Mouse (Mus musculus) kidney, embryonic 14.5 days (tissue): Measurements from ENCODE around the gene Unc13a. TPM values are rescaled to one million over a fixed set of nuclear protein-coding genes. Genes with fewer than 3 reads are reported as not detected.
A peak's percentile ranks its signal among the peaks of the same experiment; 100 is the strongest.

Experiments used
- ATAC-seq: fragments of 200-750 bp; cut with Nextera tagmentation; 2 replicates; pipeline ENCODE4 v1.8.0; 2017; ENCODE audit warnings: moderate number of reproducible peaks, mild to moderate bottlenecking, moderate TSS enrichment, moderate library complexity; ENCODE audit not compliant: low FRiP score, low TSS enrichment
- H3K27ac ChIP-seq: fragments of 300-500 bp; sonication (generic); 2 replicates; pipeline ENCODE4 v1.5.1; 2014; ENCODE audit warnings: low read depth, mild to moderate bottlenecking, low read length, moderate library complexity, mixed read lengths
- H3K27me3 ChIP-seq: fragments of 300-500 bp; sonication (generic); 2 replicates; pipeline ENCODE4 v1.6.1; 2014; ENCODE audit warnings: mild to moderate bottlenecking, low read length; ENCODE audit not compliant: control insufficient read depth, insufficient read depth
- H3K36me3 ChIP-seq: fragments of 300-500 bp; sonication (generic); 2 replicates; pipeline ENCODE4 v1.6.1; 2014; ENCODE audit warnings: low read length, mixed read lengths; ENCODE audit not compliant: control insufficient read depth, insufficient read depth
- H3K4me1 ChIP-seq: fragments of 300-500 bp; sonication (generic); 2 replicates; pipeline ENCODE4 v1.6.1; 2014; ENCODE audit warnings: low read length, mixed read lengths; ENCODE audit not compliant: control insufficient read depth, insufficient read depth
- H3K4me2 ChIP-seq: fragments of 300-500 bp; sonication (generic); replicated peaks from 2 replicates; pipeline ENCODE4 v1.6.1; 2014; ENCODE audit warnings: low read depth, mild to moderate bottlenecking, low read length
- H3K4me3 ChIP-seq: fragments of 300-500 bp; sonication (generic); 2 replicates; pipeline ENCODE4 v1.5.1; 2014; ENCODE audit warnings: mild to moderate bottlenecking, low read length
- H3K9ac ChIP-seq: fragments of 300-500 bp; sonication (generic); 2 replicates; pipeline ENCODE4 v1.6.1; 2014; ENCODE audit warnings: low read depth, mild to moderate bottlenecking, low read length, moderate library complexity
- H3K9me3 ChIP-seq: fragments of 300-500 bp; sonication (generic); 2 replicates; pipeline ENCODE4 v1.6.1; 2016; ENCODE audit warnings: low read length; ENCODE audit not compliant: control insufficient read depth
- WGBS: fragments of 180-500 bp; shearing (Covaris S2); extraction: QIAGEN DNeasy Blood & Tissue Kit; methylation state at CpG from one replicate; pipeline ENCODE4 v1.1.7; 2014; 5-methylcytosine and 5-hydroxymethylcytosine counted together
- polyA plus RNA-seq: library from polyadenylated mRNA; unstranded; fragments of >200 nt; fragmentation: Nextera tagmentation; extraction: Ambion mirVana; gene quantifications from 2 replicates; pipeline ENCODE4 v1.2.1, GENCODE M21; 2014

The Unc13a gene
- polyA plus RNA-seq, 1 experiment from 2014 or later: 0.50 TPM

DNA sequence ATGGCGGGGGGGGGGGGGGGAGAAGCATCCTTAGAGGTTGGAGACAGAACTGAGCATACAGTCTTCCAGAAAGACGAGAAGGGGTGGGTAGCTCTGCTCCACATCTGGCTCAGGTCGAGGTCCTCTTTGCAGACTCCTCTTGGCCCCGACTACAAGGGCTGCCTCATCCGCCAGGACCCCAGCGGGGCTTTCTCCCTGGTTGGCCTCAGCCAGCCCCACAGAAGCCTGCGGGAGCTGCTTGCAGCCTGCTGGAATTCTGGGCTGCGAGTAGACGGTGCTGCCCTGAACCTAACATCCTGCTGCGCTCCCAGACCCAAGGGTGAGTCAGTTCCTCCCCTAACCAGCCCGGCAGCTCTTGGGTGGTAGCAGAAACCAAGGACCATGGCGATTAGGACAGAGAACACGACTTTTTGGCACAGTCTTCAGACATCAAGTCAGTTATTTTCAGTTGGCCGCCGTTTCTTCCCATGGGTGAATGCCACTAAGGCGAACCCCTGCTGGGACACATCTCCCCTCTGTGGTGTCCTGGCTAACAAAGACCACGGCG is 9.9 kb upstream of the Unc13a start:
- Histone ChIP-seq H3K9ac (no peak overlapping the region), H3K27me3 (peaks cover 97% of the 10 kb centered on the region), H3K9me3 (no peaks in the 10 kb centered on the region), H3K4me1 (peaks cover 23% of the 10 kb centered on the region; the same call in 1 of the 2 replicates), H3K4me3 (no peak overlapping the region), H3K36me3 (no peaks in the 10 kb centered on the region), H3K4me2 (no peak overlapping the region), H3K27ac (no peak overlapping the region)
- ATAC-seq: no peak
- 8% methylated on average over 17 of the region's 18 CpGs for WGBS

DNA sequence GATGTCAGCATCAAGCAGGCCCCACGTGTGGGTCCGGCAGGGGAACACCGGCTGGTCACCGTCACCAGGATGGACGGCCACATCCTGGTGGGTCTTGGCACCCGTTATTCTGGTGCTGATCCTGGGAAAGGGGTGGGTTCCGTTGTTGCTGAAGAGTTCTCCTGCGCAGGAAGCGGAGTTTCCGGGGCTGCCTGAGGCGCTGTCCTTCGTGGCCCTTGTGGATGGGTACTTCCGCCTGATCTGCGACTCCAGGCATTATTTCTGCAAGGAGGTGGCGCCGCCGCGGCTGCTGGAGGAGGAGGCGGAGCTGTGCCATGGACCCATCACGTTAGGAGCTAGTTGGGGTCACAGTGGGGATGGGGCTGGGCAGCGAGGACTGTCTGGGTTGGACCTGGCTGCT is 8.9 kb upstream of the Unc13a start:
- Histone ChIP-seq H3K4me3 (no peak overlapping the region), H3K9ac (no peak overlapping the region), H3K9me3 (no peaks in the 10 kb centered on the region), H3K4me1 (peaks cover 21% of the 10 kb centered on the region; the same call in 1 of the 2 replicates), H3K4me2 (no peak overlapping the region), H3K36me3 (no peaks in the 10 kb centered on the region), H3K27me3 (peaks cover 94% of the 10 kb centered on the region), H3K27ac (no peak overlapping the region)
- no peak for ATAC-seq
- WGBS: 4% methylated on average over 21 of the region's 21 CpGs

DNA sequence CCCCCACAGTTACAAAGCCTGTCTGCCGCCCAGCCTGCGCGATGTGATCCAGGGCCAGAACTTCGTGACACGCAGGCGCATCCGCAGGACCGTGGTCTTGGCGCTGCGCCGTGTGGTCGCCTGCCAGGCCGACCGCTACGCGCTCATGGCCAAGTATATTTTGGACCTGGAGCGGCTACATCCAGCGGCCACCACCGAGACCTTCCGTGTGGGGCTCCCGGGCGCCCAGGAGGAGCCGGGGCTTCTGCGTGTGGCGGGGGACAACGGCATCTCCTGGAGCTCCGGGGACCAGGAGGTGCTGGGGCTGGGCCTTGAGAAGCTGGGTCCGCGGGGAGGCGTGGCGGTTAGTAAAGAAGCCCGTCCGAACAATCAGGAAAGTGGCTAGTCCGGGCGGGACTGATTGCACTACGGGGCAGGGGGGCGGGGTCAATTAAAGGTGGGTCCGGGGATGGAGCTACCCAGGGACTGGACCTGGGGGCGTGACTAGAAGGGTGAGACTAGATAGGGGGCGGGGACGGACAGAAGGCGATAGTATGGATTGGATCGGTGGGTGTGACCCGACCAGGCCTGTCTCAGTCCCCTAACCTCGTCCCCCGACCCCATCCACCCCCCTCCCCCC is 8.1 kb upstream of the Unc13a start:
- Histone ChIP-seq H3K9ac (no peak overlapping the region; the same call in 1 of the 2 replicates), H3K27me3 (peaks cover 90% of the 10 kb centered on the region), H3K4me3 (peak overlapping the region; percentile 28), H3K9me3 (no peaks in the 10 kb centered on the region), H3K36me3 (no peaks in the 10 kb centered on the region), H3K4me1 (peaks cover 21% of the 10 kb centered on the region; the same call in 1 of the 2 replicates), H3K27ac (no peak overlapping the region), H3K4me2 (peak overlapping the region; percentile 42)
- 3% methylated on average over 46 of the region's 46 CpGs for WGBS
- no peak for ATAC-seq

DNA sequence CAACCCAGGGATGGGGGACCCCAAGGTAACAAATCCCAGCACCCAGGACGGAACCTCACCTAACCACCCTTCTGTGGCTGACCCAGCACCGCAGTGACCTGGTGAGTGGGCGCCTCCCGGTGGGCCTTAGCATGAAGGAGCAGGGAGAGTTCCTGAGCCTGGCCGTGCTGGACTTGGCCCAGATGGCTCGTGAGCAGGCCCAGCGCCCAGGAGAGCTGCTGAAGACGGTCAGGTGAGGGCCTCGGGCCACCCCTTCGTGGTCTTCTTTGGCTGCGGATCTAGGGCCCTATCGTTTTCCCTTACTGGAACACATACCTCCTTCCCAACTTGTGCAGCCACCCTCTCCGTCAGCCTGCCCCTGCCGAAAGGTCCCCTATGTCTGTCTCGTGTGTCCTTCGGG is 7.6 kb upstream of the Unc13a start:
- 17% methylated on average over 16 of the region's 16 CpGs for WGBS
- no peaks in the 10 kb centered on the region for H3K36me3 ChIP-seq
- no peak overlapping the region for H3K27ac ChIP-seq
- H3K4me3 ChIP-seq: peak overlapping the region; percentile 28
- no peaks in the 10 kb centered on the region for H3K9me3 ChIP-seq
- peaks cover 85% of the 10 kb centered on the region for H3K27me3 ChIP-seq
- ATAC-seq: no peak
- no peak overlapping the region; the same call in 1 of the 2 replicates for H3K9ac ChIP-seq
- H3K4me2 ChIP-seq: peak overlapping the region; percentile 42; the same call in 1 of the 2 replicates
- peaks cover 21% of the 10 kb centered on the region; the same call in 1 of the 2 replicates for H3K4me1 ChIP-seq

DNA sequence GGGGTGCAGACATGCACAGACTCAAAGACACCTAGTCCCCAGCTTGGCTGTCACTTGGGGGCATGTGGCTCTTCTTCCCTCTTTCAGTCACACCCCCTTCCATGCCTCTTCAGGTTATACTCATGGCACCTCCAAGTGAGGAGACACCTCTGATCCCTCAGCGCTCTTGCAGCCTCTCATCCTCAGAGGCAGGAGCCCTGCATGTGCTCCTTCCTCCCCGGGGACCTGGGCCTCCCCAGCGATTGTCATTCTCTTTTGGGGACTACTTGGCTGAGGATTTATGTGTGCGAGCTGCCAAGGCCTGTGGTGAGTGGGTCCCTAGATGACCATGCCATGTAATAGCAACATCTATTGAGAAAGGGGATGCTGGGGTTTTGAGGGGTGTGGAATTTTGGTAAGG is 6.7 kb upstream of the Unc13a start:
- Histone ChIP-seq H3K9me3 (no peaks in the 10 kb centered on the region), H3K27ac (no peak overlapping the region), H3K27me3 (peaks cover 76% of the 10 kb centered on the region), H3K4me1 (peaks cover 21% of the 10 kb centered on the region; the same call in 1 of the 2 replicates), H3K4me3 (no peak overlapping the region), H3K9ac (no peak overlapping the region), H3K36me3 (no peaks in the 10 kb centered on the region), H3K4me2 (no peak overlapping the region)
- WGBS: 60% methylated on average over 4 of the region's 4 CpGs
- no peak for ATAC-seq

DNA sequence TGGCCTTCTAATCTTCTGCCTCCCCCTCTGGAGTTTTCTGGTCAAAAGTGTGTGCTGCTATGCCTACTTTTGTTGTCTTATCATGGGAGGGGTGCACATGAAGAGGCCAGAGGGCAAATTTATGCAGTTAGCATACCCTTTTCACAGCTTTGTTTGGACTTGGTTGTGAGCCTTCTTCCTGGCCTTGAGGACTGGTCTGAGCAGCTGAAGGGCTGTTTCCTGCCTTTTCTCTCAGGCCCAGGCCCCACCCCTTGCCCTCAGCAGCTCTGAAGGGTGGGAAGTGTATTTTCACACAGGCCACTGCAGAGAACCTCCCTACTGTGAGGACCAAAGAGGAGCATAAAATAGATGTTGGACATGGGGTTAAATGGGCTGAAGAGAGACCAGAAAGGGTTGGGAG is 6.0 kb upstream of the Unc13a start:
- H3K36me3 ChIP-seq: no peaks in the 10 kb centered on the region
- H3K4me1 ChIP-seq: peaks cover 21% of the 10 kb centered on the region; the same call in 1 of the 2 replicates
- peaks cover 69% of the 10 kb centered on the region for H3K27me3 ChIP-seq
- H3K4me2 ChIP-seq: no peak overlapping the region
- H3K4me3 ChIP-seq: no peak overlapping the region
- no peak for ATAC-seq
- no peak overlapping the region for H3K9ac ChIP-seq
- H3K9me3 ChIP-seq: no peaks in the 10 kb centered on the region
- H3K27ac ChIP-seq: no peak overlapping the region

DNA sequence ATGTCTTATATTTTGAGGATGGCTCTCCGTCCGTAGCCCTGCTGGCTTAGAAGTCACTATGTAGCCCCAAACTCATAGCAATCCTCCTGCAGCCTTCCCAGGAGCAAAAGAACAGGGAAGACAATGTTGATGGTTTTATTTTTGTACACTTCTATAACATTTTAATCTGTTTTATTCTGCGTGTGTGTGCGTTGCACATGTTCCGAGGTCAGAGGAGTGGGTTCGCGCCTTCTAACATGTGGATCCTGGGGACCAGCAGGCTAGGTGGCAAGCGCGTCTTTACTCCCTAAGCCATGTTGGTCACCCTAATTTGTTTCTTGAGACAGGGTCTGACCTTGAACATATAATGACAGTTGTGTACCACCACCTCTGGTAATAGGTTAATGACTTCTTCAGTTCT is 5.2 kb upstream of the Unc13a start:
- Histone ChIP-seq H3K27me3 (peaks cover 61% of the 10 kb centered on the region), H3K9me3 (no peaks in the 10 kb centered on the region), H3K4me2 (peak overlapping the region; percentile 94), H3K4me3 (peak overlapping the region; percentile 63), H3K36me3 (no peaks in the 10 kb centered on the region), H3K27ac (no peak overlapping the region), H3K9ac (peak overlapping the region; percentile 69), H3K4me1 (peaks cover 24% of the 10 kb centered on the region; the same call in 1 of the 2 replicates)
- 52% methylated on average over 9 of the region's 9 CpGs for WGBS
- no peak for ATAC-seq

DNA sequence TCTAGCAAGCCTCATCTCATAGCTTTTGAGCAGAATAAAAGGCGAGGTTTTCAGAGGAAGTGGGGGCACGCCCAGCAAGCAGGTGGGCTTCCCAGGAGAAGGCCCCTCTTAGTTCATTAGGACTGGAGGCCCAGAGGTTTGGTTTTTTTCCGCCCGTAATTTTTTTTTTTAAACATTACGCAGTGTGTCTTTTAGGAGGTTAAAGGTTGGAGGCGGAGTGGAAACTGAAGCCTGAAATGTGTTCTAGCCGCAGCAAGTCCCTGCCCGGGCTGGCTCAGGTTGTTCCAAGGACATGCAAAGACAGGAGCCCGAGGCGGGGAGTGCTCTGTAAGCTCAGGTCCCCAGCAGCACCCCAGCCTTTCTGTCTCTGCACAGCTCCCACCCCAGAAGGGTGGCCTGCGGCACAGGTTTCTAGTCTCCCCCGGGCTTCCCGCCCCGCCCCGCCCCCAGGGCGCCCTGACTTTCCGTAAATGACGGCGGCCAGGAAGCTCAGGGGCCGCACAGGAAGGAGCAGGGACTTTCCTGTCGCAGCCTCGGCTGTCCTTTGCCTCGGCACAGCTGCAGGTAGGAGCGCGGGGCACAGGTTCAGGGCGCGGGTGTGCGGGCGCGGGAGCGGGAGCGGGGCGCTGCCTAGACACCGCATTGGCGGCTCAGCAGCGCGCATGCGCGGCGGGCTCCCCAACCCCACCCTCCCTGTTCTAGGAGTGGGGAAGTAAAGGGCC is 4.6 kb upstream of the Unc13a start, which contains the start of gene Jak3:
Gene Jak3 (plus strand): TSS at position 277 of the 722 bp plus-strand sequence.
- ATAC-seq: 0 out of 2 replicates have a peak, but pooled peaks have one; percentile 21
- H3K36me3 ChIP-seq: no peaks in the 10 kb centered on the region
- H3K4me3 ChIP-seq: peak within 1 kb of the TSS; percentile 63
- no peaks in the 10 kb centered on the region for H3K9me3 ChIP-seq
- WGBS: 3% methylated on average over 35 of the region's 40 CpGs
- H3K4me2 ChIP-seq: peak within 1 kb of the TSS; percentile 94
- peaks cover 55% of the 10 kb centered on the region for H3K27me3 ChIP-seq
- H3K27ac ChIP-seq: no peak within 1 kb of the TSS
- H3K9ac ChIP-seq: peak within 1 kb of the TSS; percentile 69
- H3K4me1 ChIP-seq: peaks cover 27% of the 10 kb centered on the region; the same call in 1 of the 2 replicates
